Mouse (Mus musculus): ENCODE data around the gene D10Wsu102e.
"Not testable (repeated sequence)": the region's sequence is repeated elsewhere in the genome, so short reads cannot be mapped to it uniquely, and the experiment has no call there.

- TF ChIP-seq CTCF (IDR thresholded peaks at IDR 0.05); POLR2A (IDR thresholded peaks at IDR 0.05; ENCODE audit: insufficient read depth, low read depth, low read length); EP300 (IDR thresholded peaks at IDR 0.05; ENCODE audit: insufficient read depth, low read depth, low read length): not testable (repeated sequence)
Observed at GRCm38 (mm10) chr10:83375458-83375857, 15.4 kb downstream of the D10Wsu102e start.
